In genomic region chr10:60128287-60128686, GRCm38 (mm10) we compare ENCODE assay signal across 27 mouse cellular contexts. TPM values are rescaled to one million over a fixed set of nuclear protein-coding genes. Genes with fewer than 3 reads are reported as not detected.
DNase-seq lines count a peak whose midpoint lies in the region; ATAC-seq lines count a peak whose summit lies in the region.
"Had no signal": no experiment of that assay in that cellular context is flagged by ENCODE, and none has a peak within 500 bp of the region (broad histone marks: within the 10 kb centered on the region; RNA-seq: fewer than 3 reads in every experiment).

No protein-coding gene starts in this region.

- no peak overlapping the region for H3K4me3 ChIP-seq in heart, embryonic 11.5 days (ENCODE audit: low read depth, low read length)
- no peak overlapping the region for H3K4me3 ChIP-seq in hindbrain, embryonic 12.5 days
- H3K4me3 ChIP-seq: embryonic facial prominence, embryonic 13.5 days; embryonic facial prominence, embryonic 15.5 days; erythroblast, embryonic 14.5 days; forebrain, embryonic 10.5 days; forebrain, embryonic 12.5 days had no signal

- H3K27ac ChIP-seq in heart, embryonic 11.5 days (ENCODE audit: low read depth, low read length) = no peak overlapping the region
- H3K27ac ChIP-seq in hindbrain, embryonic 12.5 days = no peak overlapping the region
- H3K27ac ChIP-seq: embryonic facial prominence, embryonic 13.5 days; embryonic facial prominence, embryonic 15.5 days; forebrain, embryonic 10.5 days; forebrain, embryonic 12.5 days had no signal

- no peak overlapping the region for H3K4me2 ChIP-seq in heart, embryonic 11.5 days
- no peak overlapping the region for H3K4me2 ChIP-seq in hindbrain, embryonic 12.5 days (replicated peaks)
- H3K4me2 ChIP-seq: embryonic facial prominence, embryonic 13.5 days; embryonic facial prominence, embryonic 15.5 days; forebrain, embryonic 12.5 days had no signal

- DNase-seq in heart, adult 18-20 months = peak; percentile 35 to 61
- DNase-seq in heart, adult 9 months (ENCODE audit: low spot score in 2 of 2) = peak; percentile 52 to 62
- peak; percentile 34 to 39 for DNase-seq in heart, postnatal 10 days
- peak; percentile 29 for DNase-seq in heart, postnatal 25 days (ENCODE audit: low spot score)
- DNase-seq in lung, adult 18-20 months = no peak
- no peak for DNase-seq in Muller cell, postnatal 12 days (ENCODE audit: inconsistent ontology term)
- DNase-seq: adrenal gland, adult 8-10 months; adrenal gland, postnatal 14 days; adrenal gland, postnatal 36 days; cerebellum, adult 11-12 months; cerebellum, adult 2 months; cerebellum, adult 9-11 months; cerebellum, postnatal 14 days; cerebellum, postnatal 36 days; embryo, embryonic 11 days had no signal

- 66% methylated on average over 9 of the region's 9 CpGs for WGBS in heart, embryonic 11.5 days (ENCODE audit: insufficient replicate concordance)
- 87% methylated on average over 9 of the region's 9 CpGs for WGBS in hindbrain, embryonic 12.5 days

- H3K9ac ChIP-seq in heart, embryonic 11.5 days (ENCODE audit: low read depth, low read length) = no peak overlapping the region
- no peak overlapping the region for H3K9ac ChIP-seq in hindbrain, embryonic 12.5 days
- H3K9ac ChIP-seq: embryonic facial prominence, embryonic 13.5 days; embryonic facial prominence, embryonic 15.5 days; forebrain, embryonic 12.5 days had no signal

- no peaks in the 10 kb centered on the region for H3K9me3 ChIP-seq in heart, embryonic 11.5 days (replicated peaks; ENCODE audit: control insufficient read depth, low read length)
- H3K9me3 ChIP-seq in hindbrain, embryonic 12.5 days (replicated peaks) = no peaks in the 10 kb centered on the region
- H3K9me3 ChIP-seq: embryonic facial prominence, embryonic 13.5 days; embryonic facial prominence, embryonic 15.5 days; forebrain, embryonic 10.5 days; forebrain, embryonic 12.5 days had no signal

- H3K36me3 ChIP-seq in heart, embryonic 11.5 days (ENCODE audit: control insufficient read depth, insufficient read depth, low read length) = no peaks in the 10 kb centered on the region
- peaks cover 16% of the 10 kb centered on the region for H3K36me3 ChIP-seq in hindbrain, embryonic 12.5 days
- H3K36me3 ChIP-seq: forebrain, embryonic 10.5 days; forebrain, embryonic 12.5 days had no signal

- intact Hi-C loops in heart, postnatal 10 days (cut with DNase I) = no loop called here
- intact Hi-C loops in heart, postnatal 25 days (cut with DNase I) = no loop called here

- peaks cover 23% of the 10 kb centered on the region for H3K27me3 ChIP-seq in heart, embryonic 11.5 days (ENCODE audit: control insufficient read depth, insufficient read depth, low read length)
- no peaks in the 10 kb centered on the region for H3K27me3 ChIP-seq in hindbrain, embryonic 12.5 days
- H3K27me3 ChIP-seq: embryonic facial prominence, embryonic 13.5 days; embryonic facial prominence, embryonic 15.5 days; Patski had no signal

- ATAC-seq in heart, embryonic 11.5 days (replicated peaks; ENCODE audit: insufficient number of reproducible peaks, low FRiP score, low TSS enrichment) = no peak
- no peak for ATAC-seq in hindbrain, embryonic 12.5 days (ENCODE audit: low FRiP score)
- ATAC-seq: activated CD4-positive, CD25-positive, alpha-beta regulatory T cell, adult 4 months; forebrain, embryonic 14.5 days; forebrain, embryonic 16.5 days; Patski had no signal

- no peaks in the 10 kb centered on the region for H3K4me1 ChIP-seq in heart, embryonic 11.5 days (ENCODE audit: control insufficient read depth, insufficient read depth, low read length)
- peaks cover 7% of the 10 kb centered on the region; the same call in 1 of the 2 replicates for H3K4me1 ChIP-seq in hindbrain, embryonic 12.5 days

RNA-seq across cellular contexts. Expression of gene Spock2, which starts 22.3 kb away (rescaled TPM):
- 10 to 100 TPM; 10.3 to 16.2 TPM for total RNA-seq in heart, adult 18-20 months (2021)
- 1.2 and 1.3 TPM in 2 replicates for polyA plus RNA-seq in heart, embryonic 11.5 days (2014; fragmentation: Nextera tagmentation; extraction: Ambion mirVana)
- 10 to 100 TPM in 1 of 2 experiments, 1 to 10 TPM in 1; 8.8 to 11.0 TPM for total RNA-seq in heart, postnatal 10 days (2021)
- 10 to 100 TPM; 14.8 to 16.1 TPM for total RNA-seq in heart, postnatal 25 days (2021)
- polyA plus RNA-seq in hindbrain, embryonic 12.5 days (2016; fragmentation: Nextera tagmentation; extraction: Ambion mirVana) = 35.4 and 38.6 TPM in 2 replicates
- total RNA-seq: MEL had no signal

Comparison
In these comparisons a context has a peak if more than half of its experiments do, and no peak if none do; other contexts are left out.
1. DNase-seq: peak in heart, adult 18-20 months (2 of 2), heart, adult 9 months (2 of 2), heart, postnatal 10 days (2 of 2) and heart, postnatal 25 days (single experiment); none in lung, adult 18-20 months (0 of 2) and Muller cell, postnatal 12 days (single experiment).